Mouse (Mus musculus) liver, postnatal 0 days (tissue): ENCODE data around the gene Olfr450. TPM values are rescaled to one million over a fixed set of nuclear protein-coding genes. Genes with fewer than 3 reads are reported as not detected.

ENCODE experiments used
- ATAC-seq: fragments of 200-750 bp; cut with Nextera tagmentation; 2 replicates; pipeline ENCODE4 v1.8.0; 2017; ENCODE audit warnings: mild to moderate bottlenecking, moderate library complexity
- DNase-seq: peaks from one replicate; pipeline ENCODE4 v3.0.0-alpha.2; 2016
- H3K27ac ChIP-seq: fragments of 300-500 bp; sonication (generic); 2 replicates; pipeline ENCODE4 v1.5.1; 2014; ENCODE audit warnings: antibody characterized with exemption, moderate library complexity, mild to moderate bottlenecking, low read depth
- H3K27me3 ChIP-seq: fragments of 300-500 bp; sonication (generic); 2 replicates; pipeline ENCODE4 v1.6.1; 2014; ENCODE audit warnings: low read length, control low read depth, mixed read lengths; ENCODE audit not compliant: insufficient read depth
- H3K36me3 ChIP-seq: fragments of 300-500 bp; sonication (generic); replicated peaks from 2 replicates; pipeline ENCODE4 v1.6.1; 2014; ENCODE audit warnings: mild to moderate bottlenecking, control low read depth, low read length, moderate library complexity, mixed read lengths; ENCODE audit not compliant: insufficient read depth
- H3K4me1 ChIP-seq: fragments of 300-500 bp; sonication (generic); 2 replicates; pipeline ENCODE4 v1.6.1; 2014; ENCODE audit warnings: antibody characterized with exemption, mild to moderate bottlenecking, control low read depth; ENCODE audit not compliant: insufficient read depth
- H3K4me2 ChIP-seq: fragments of 300-500 bp; sonication (generic); 2 replicates; pipeline ENCODE4 v1.6.1; 2014; ENCODE audit warnings: low read depth, mild to moderate bottlenecking, low read length, moderate library complexity, mixed read lengths
- H3K4me3 ChIP-seq: fragments of 300-500 bp; sonication (generic); 2 replicates; pipeline ENCODE4 v1.5.1; 2014; ENCODE audit warnings: low read depth, low read length
- H3K9ac ChIP-seq: fragments of 300-500 bp; sonication (generic); replicated peaks from 2 replicates; pipeline ENCODE4 v1.6.1; 2014; ENCODE audit warnings: mild to moderate bottlenecking, moderate library complexity
- H3K9me3 ChIP-seq: fragments of 300-500 bp; sonication (generic); 2 replicates; pipeline ENCODE4 v1.6.1; 2016; ENCODE audit warnings: mild to moderate bottlenecking, control low read depth, low read length, mixed read lengths
- CTCF ChIP-seq: sonication (generic); IDR thresholded peaks from 2 replicates; pipeline ENCODE4 v1.5.1; 2016; ENCODE audit warnings: antibody characterized with exemption, low read depth
- EP300 ChIP-seq: IDR thresholded peaks from 2 replicates; pipeline ENCODE4 v1.6.1; 2016; ENCODE audit warnings: antibody characterized with exemption, low read depth, mild to moderate bottlenecking
- WGBS: fragments of 180-500 bp; shearing (Covaris S2); extraction: QIAGEN DNeasy Blood & Tissue Kit; methylation state at CpG from one replicate; pipeline ENCODE4 v1.1.7; 2014; ENCODE audit not compliant: insufficient replicate concordance; 5-methylcytosine and 5-hydroxymethylcytosine counted together
- polyA plus RNA-seq: library from polyadenylated mRNA; unstranded; fragments of >200 nt; fragmentation: Nextera tagmentation; extraction: Ambion mirVana; gene quantifications from 2 replicates; pipeline ENCODE4 v1.2.1, GENCODE M21; 2015

The Olfr450 gene
- polyA plus RNA-seq, 1 experiment from 2014 or later, result not detected

DNA sequence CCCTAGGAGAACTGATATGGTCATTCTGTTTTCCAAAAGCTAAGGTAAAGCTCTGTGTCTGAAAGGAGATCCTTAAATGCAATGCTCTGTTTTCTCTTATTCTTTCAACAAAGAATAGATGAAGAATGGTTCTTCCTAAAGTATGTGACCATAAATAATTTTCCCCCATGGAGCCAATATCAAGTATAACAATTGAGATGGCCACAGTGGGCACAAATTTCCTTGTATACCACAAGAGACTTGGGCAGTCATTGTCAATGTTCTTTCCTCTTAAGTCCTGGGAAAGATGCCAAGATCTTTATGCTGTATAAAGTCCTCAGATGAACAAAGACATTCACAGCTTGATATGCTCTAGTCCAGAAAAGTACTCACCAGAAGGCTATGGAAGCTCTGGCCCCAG lies 22.3 kb downstream of the Olfr450 start, which contains the start of gene Olfr449:
Gene Olfr449, plus strand, starts transcription at position 301 of the 400 bp plus-strand sequence.
- H3K27ac ChIP-seq, result no peak within 1 kb of the TSS
- TF ChIP-seq EP300 (no peak), CTCF (no peak)
- no peaks in the 10 kb centered on the region for H3K4me1 ChIP-seq
- no peaks in the 10 kb centered on the region for H3K36me3 ChIP-seq
- H3K4me3 ChIP-seq, result no peak within 1 kb of the TSS
- H3K9ac ChIP-seq, result no peak within 1 kb of the TSS
- no peak for DNase-seq
- H3K27me3 ChIP-seq, result no peaks in the 10 kb centered on the region
- no peaks in the 10 kb centered on the region for H3K9me3 ChIP-seq
- no peak for ATAC-seq
- no peak within 1 kb of the TSS for H3K4me2 ChIP-seq

DNA sequence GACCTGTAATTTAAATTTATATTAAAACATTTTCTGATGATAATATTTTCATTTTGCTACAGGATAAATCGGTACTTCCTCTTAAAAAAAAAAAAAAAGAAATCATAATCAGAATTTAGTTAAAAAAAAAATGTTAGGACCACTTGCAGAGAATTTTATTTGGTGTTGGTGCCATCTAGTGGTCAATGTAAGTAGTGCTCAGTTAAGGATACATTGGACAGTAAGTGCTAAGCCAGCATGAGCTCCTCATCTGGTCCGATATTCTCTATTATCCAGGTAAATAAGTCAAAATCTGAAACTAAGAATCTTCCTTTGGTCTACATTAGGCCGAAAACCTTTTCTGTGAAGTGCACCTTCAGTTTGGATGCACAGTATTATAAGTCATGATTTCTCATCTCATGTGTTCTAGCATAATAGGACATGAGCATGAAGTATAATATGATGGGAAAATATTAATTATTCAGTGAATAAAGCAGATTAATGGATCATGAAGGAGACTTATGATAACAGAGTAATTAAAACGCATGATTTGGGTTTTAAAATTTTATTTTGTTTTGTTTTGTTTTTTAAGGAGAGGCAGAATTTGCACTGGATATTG lies 48.6 kb downstream of the Olfr450 start:
- Histone ChIP-seq H3K4me2 (no peak overlapping the region), H3K9ac (no peak overlapping the region), H3K36me3 (no peaks in the 10 kb centered on the region), H3K4me1 (no peaks in the 10 kb centered on the region), H3K4me3 (no peak overlapping the region), H3K9me3 (no peaks in the 10 kb centered on the region), H3K27ac (no peak overlapping the region), H3K27me3 (no peaks in the 10 kb centered on the region)
- 11% methylated on average over 4 of the region's 4 CpGs for WGBS
- no peak for ATAC-seq
- TF ChIP-seq CTCF, result peak; percentile 69
- TF ChIP-seq EP300, result no peak
- DNase-seq, result no peak

Other genes starting within 250 kb of the Olfr450 start
- gene Tcaf3, start 214.2 kb upstream of the Olfr450 start, polyA plus RNA-seq, result not detected in 2 replicates
- gene Tcaf2, start 166.7 kb upstream of the Olfr450 start, polyA plus RNA-seq, result 0.11 and 0.12 TPM in 2 replicates
- 3.8 and 4.7 TPM in 2 replicates for gene Tcaf1, start 101.9 kb upstream of the Olfr450 start, polyA plus RNA-seq
- gene Olfr453, start 72.6 kb upstream of the Olfr450 start, polyA plus RNA-seq, result not detected in 2 replicates
- gene Olfr38, start 55.5 kb upstream of the Olfr450 start, polyA plus RNA-seq, result not detected in 2 replicates
- gene Olfr452, start 26.8 kb upstream of the Olfr450 start, polyA plus RNA-seq, result not detected in 2 replicates
- gene Olfr449, start 22.4 kb downstream of the Olfr450 start, polyA plus RNA-seq, result not detected in 2 replicates
- gene Olfr448, start 78.5 kb downstream of the Olfr450 start, polyA plus RNA-seq, result not detected in 2 replicates
- not detected in 2 replicates for gene Olfr447, start 96.9 kb downstream of the Olfr450 start, polyA plus RNA-seq
- gene Olfr446, start 109.4 kb downstream of the Olfr450 start, polyA plus RNA-seq, result not detected in 2 replicates
- gene Olfr444, start 137.1 kb downstream of the Olfr450 start, polyA plus RNA-seq, result not detected in 2 replicates